Mouse (Mus musculus): ENCODE measurements around the gene Ston2. TPM values are rescaled to one million over a fixed set of nuclear protein-coding genes. Genes with fewer than 3 reads are reported as not detected.

The Ston2 gene
- polyA plus RNA-seq, 1 experiment from 2014 or later: 8.0 TPM

DNA sequence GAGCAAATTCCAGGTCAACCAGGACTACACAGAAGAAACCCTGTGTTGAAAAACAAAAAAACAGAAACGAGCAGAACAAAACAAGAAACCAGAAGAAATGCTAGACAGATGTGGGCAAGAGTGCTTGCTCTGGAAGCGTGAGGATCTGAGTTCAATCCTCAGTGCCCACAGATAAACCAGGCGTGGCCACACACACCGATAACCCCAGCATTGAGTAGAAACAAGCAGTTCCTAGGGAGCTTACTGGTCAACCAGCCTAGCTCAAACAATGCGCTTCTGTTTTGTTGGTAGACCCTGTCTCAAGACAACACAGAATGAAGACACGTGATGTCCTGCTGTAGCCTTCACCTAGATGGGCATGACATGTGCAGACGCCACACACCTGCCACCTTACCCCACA, 45.3 kb downstream of the Ston2 start:
- no peaks in the 10 kb centered on the region for H3K36me3 ChIP-seq
- peaks cover 7% of the 10 kb centered on the region for H3K4me1 ChIP-seq
- no peak for ATAC-seq (ENCODE audit: low FRiP score)
- H3K9ac ChIP-seq: no peak overlapping the region
- no peaks in the 10 kb centered on the region for H3K9me3 ChIP-seq (replicated peaks)
- no peak overlapping the region for H3K4me2 ChIP-seq (replicated peaks)
- no peak overlapping the region for H3K4me3 ChIP-seq
- H3K27me3 ChIP-seq: no peaks in the 10 kb centered on the region
- H3K27ac ChIP-seq: no peak overlapping the region
- WGBS: 91% methylated on average over 7 of the region's 7 CpGs

DNA sequence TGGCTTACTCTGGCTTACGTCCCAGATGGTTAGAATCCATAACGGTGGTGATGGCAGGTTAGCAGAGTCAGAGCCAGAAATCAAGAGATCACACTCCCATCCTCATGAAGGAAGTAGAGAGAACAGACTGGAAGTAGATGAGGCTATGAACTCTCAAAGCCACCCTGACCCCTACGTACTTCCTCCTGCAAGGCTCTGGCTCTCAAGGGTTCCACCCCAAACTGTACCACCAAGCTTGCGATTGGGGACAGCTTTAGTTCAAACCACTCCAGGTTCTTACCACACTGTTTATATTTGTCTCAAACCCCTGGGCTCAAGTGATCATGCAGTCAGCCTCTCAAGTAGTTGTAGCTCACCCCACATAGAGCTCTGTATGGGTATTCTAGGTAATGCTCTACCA, 49.8 kb downstream of the Ston2 start:
- Histone ChIP-seq H3K27ac (no peak overlapping the region), H3K27me3 (no peaks in the 10 kb centered on the region), H3K4me1 (no peaks in the 10 kb centered on the region), H3K4me3 (no peak overlapping the region), H3K4me2 (replicated peaks) (no peak overlapping the region), H3K9me3 (replicated peaks) (no peaks in the 10 kb centered on the region), H3K9ac (no peak overlapping the region), H3K36me3 (no peaks in the 10 kb centered on the region; the same call in 1 of the 2 replicates)
- WGBS: 91% methylated on average over 4 of the region's 4 CpGs
- ATAC-seq (ENCODE audit: low FRiP score): no peak

DNA sequence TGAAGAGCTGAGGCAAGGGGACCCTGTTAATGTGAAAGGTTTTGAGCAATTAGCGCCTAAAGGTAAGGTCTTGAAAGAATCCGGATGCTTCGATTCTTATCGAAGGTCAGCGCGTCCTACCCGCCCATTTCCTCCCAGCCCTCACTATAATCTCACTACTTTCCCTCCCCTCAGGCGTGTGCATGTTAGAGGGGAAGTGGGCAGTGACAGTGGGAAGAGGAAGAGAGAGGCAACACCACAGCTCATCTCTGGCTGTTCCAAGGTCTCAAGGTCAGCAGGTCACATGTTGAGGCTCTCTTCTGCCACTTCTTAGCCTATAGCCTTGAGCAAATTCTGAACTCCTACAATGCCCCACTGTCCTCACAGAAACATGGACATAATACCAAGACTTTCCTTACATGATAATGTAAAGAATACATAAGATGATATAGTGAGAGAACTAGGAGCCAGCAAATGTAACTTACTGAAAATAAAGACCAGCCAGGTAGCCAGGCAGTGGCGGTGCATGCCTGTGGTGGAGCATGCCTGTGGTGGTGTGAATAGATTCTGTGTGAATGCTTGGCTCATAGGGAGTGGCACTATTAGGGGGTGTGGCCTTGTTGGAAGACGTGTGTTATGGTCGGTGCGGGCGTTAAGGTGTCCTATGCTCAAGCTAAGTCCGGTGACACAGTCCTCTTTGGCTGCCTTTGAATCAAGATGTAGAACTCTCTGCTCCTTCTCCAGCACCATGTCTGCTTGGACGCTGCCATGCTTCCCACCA, 51.8 kb downstream of the Ston2 start:
- H3K27me3 ChIP-seq: no peaks in the 10 kb centered on the region
- no peaks in the 10 kb centered on the region; the same call in none of the 2 replicates for H3K36me3 ChIP-seq
- H3K27ac ChIP-seq: no peak overlapping the region
- 96% methylated on average over 15 of the region's 15 CpGs for WGBS
- no peak overlapping the region for H3K9ac ChIP-seq
- H3K9me3 ChIP-seq (replicated peaks): no peaks in the 10 kb centered on the region
- no peaks in the 10 kb centered on the region for H3K4me1 ChIP-seq
- no peak overlapping the region for H3K4me3 ChIP-seq
- ATAC-seq (ENCODE audit: low FRiP score): no peak
- no peak overlapping the region for H3K4me2 ChIP-seq (replicated peaks)

DNA sequence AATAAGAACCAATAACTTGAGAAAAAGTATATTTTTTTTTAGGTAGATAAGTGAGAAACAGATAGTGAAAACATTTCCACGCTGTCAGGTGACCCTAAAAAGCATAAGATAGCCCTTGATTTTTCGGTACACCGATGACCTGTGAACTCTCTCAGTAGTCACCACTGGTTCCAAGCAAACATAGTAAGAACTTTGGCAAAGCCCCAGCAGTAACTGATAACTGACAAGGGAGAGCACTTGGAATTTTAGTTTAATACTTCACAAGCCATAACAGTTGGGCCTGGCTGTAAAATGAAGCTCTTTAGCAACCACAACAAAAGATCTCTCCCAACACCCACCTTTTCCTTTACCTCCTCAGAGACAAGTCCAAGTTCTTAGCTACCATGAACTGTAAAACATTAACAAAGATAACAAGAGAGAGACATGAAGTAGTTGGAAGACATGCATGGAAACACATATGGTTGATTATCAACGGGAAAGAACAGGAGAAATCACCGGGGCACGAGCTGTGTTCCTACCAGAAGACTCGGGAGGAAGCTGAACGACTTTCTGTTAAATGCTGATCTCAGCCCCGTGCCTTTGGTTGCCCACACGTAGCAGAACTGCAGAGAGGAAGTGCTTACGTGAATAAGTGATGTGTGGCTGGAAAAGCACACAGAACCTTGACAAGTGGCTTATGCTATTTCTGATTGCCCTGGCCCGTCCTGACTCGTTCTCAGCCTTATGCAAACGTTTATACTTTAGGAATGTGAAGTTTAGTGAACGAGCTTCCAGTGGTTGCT, 53.8 kb downstream of the Ston2 start:
- Histone ChIP-seq H3K4me1 (no peaks in the 10 kb centered on the region), H3K27me3 (no peaks in the 10 kb centered on the region), H3K4me3 (no peak overlapping the region), H3K4me2 (replicated peaks) (no peak overlapping the region), H3K27ac (no peak overlapping the region), H3K9me3 (replicated peaks) (no peaks in the 10 kb centered on the region), H3K36me3 (no peaks in the 10 kb centered on the region; the same call in none of the 2 replicates), H3K9ac (no peak overlapping the region)
- ATAC-seq (ENCODE audit: low FRiP score): no peak
- 87% methylated on average over 15 of the region's 15 CpGs for WGBS

DNA sequence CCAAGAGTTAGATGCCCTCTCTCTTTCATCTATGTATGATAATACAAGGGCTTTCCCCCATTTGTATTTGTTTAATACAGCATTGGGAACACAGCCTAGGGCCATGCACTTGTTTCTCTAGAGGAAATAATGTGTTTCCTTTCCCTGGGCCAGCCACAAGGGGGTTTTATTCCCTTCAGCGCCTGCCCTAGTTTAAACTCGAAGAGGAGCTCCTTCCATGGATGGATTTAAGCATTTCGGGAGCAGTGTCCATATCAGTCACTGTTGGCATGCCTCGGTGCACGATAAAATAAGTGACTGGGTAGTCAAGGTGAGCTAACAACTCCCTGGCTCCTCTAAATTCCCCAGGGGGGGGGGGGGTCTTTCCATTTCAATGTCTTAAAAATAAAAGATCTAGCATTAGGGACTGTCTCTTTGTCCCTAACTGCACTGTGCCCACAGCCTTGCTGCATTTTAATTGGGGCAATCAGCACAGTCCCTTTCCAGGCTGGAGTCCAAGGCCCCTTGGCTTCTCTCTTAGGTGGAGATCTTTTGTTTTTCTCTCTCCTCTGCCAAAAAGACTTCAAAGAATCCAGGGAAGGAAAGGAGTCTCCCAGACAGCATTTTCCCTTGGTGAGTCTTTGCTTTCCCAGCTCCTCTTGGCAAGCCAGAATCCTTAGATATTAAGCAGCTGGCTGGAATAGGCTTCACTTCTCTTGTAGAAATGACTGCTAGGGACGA, 55.3 kb downstream of the Ston2 start:
- no peak overlapping the region for H3K4me2 ChIP-seq (replicated peaks)
- H3K27ac ChIP-seq: no peak overlapping the region
- no peaks in the 10 kb centered on the region for H3K27me3 ChIP-seq
- H3K36me3 ChIP-seq: no peaks in the 10 kb centered on the region; the same call in none of the 2 replicates
- ATAC-seq (ENCODE audit: low FRiP score): no peak
- H3K4me3 ChIP-seq: no peak overlapping the region
- no peaks in the 10 kb centered on the region for H3K4me1 ChIP-seq
- H3K9ac ChIP-seq: no peak overlapping the region
- WGBS: 83% methylated on average over 6 of the region's 6 CpGs
- H3K9me3 ChIP-seq (replicated peaks): no peaks in the 10 kb centered on the region

DNA sequence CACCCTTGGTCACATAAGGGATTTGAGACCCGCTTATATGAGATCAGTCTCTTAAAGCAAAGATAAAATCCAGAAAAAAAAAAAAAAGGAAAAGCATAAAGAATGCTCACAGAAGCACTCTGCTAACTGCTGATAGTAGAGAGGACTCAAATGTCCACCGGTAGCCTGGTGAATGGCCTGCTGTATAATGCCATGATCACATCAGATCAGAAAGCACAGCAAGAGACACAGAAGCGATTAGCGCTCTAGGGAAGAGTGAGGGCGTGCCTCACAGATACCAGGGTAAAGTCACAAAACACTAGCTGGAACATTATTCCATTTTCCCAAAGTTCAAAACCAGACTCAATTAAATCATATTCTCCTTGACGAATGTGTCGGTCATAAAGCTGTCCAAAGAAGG, 62.0 kb downstream of the Ston2 start:
- H3K9me3 ChIP-seq (replicated peaks): no peaks in the 10 kb centered on the region
- no peak for ATAC-seq (ENCODE audit: low FRiP score)
- H3K4me3 ChIP-seq: no peak overlapping the region
- no peak overlapping the region for H3K4me2 ChIP-seq (replicated peaks)
- H3K36me3 ChIP-seq: no peaks in the 10 kb centered on the region
- H3K27ac ChIP-seq: no peak overlapping the region
- H3K4me1 ChIP-seq: 0 out of 2 replicates have a peak, but pooled peaks cover 3% of the 10 kb centered on the region
- WGBS: 90% methylated on average over 7 of the region's 7 CpGs
- no peaks in the 10 kb centered on the region for H3K27me3 ChIP-seq
- H3K9ac ChIP-seq: no peak overlapping the region

DNA sequence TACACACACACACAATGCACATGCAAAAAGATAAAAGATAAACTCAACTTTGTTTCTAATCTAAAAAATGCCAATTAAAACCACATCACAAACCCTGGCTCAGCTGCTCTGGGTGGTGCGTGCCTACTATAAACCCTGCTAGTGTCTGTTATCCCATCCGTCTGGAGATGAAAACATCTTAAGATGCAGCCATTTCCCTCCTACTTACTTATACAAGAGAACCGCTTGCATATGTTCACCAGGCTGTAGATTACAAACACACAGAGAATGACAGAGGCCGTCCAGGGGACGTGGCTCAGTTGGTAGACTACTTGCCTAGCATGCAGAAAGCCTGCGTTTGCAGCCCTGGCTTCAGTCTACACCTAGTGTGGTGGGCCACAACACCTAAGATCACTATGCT, 64.3 kb downstream of the Ston2 start:
- WGBS: 91% methylated on average over 6 of the region's 6 CpGs

DNA sequence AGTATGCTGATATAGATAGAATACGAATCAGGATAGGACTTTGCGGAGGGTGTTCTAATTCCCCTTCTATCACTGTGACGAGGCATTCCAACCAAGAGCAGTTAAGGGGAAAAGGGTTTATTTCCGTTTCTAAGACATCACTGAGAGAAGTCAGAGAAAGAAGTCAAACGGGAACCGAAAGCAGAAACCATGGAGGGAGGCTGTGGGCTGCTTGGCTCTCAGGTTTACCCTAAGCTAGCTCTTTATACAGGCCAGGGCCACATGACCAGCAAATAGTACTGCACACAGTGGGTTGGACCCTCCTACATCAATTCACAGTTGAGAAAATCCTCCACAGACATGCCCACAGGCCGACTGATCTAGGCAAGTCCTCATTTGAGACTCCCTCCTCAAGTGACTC, 69.1 kb downstream of the Ston2 start:
- H3K36me3 ChIP-seq: no peaks in the 10 kb centered on the region
- H3K4me2 ChIP-seq (replicated peaks): no peak overlapping the region
- no peak overlapping the region for H3K27ac ChIP-seq

More for the DNA sequence above, 64.3 kb downstream of the Ston2 start:
- Histone ChIP-seq H3K9ac (no peak overlapping the region), H3K27ac (no peak overlapping the region), H3K9me3 (replicated peaks) (no peaks in the 10 kb centered on the region), H3K4me2 (replicated peaks) (no peak overlapping the region), H3K4me1 (0 out of 2 replicates have a peak, but pooled peaks cover 3% of the 10 kb centered on the region), H3K27me3 (no peaks in the 10 kb centered on the region), H3K4me3 (no peak overlapping the region), H3K36me3 (no peaks in the 10 kb centered on the region)
- ATAC-seq (ENCODE audit: low FRiP score): no peak

DNA sequence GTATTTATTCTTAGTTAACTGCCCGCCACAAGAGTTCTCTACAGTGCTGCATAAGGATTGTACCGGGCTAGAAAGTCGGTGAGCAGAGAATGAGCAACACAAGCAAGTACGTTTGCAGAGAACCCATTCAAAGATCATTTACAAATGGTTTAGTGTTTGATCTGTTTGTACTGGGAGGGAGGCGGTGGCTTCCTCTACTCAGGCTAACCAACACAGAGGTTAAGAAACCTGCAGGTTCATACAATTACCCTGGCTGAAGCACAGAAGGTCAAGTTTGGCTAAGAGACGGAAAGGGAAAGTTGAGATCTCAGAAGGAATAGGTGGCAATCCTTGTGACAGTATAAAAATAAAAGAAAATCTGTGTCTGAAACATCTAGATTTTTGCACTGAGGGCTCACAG, 72.5 kb downstream of the Ston2 start:
- Histone ChIP-seq H3K4me3 (no peak overlapping the region), H3K9me3 (replicated peaks) (no peaks in the 10 kb centered on the region), H3K9ac (no peak overlapping the region), H3K4me1 (no peaks in the 10 kb centered on the region), H3K4me2 (replicated peaks) (no peak overlapping the region), H3K27ac (no peak overlapping the region), H3K27me3 (no peaks in the 10 kb centered on the region), H3K36me3 (no peaks in the 10 kb centered on the region)
- WGBS: 78% methylated on average over 6 of the region's 6 CpGs
- ATAC-seq (ENCODE audit: low FRiP score): no peak

More for the DNA sequence above, 69.1 kb downstream of the Ston2 start:
- Histone ChIP-seq H3K4me3 (no peak overlapping the region), H3K4me1 (no peaks in the 10 kb centered on the region), H3K9me3 (replicated peaks) (no peaks in the 10 kb centered on the region), H3K27me3 (no peaks in the 10 kb centered on the region), H3K9ac (no peak overlapping the region)
- ATAC-seq (ENCODE audit: low FRiP score): no peak
- WGBS: 86% methylated on average over 7 of the region's 7 CpGs

DNA sequence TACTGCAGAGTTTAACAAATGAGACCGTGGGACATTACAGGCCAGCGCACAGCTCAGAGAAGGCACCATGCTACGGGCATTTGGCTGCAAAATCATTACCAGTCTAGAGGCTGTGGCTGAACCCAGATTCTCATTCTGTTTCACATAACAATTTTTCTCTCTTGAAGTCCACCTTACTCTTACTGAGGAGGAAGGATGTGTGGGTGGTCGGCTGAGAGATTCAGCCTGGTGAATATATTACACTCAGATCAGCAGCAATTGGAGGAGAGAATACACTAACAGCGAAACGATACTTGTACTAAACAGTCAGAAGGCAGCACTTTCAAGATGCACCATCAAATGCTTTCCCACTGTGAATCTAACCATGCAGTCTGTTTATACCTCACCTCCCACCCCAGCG, 74.8 kb downstream of the Ston2 start:
- Histone ChIP-seq H3K4me3 (no peak overlapping the region), H3K9me3 (replicated peaks) (no peaks in the 10 kb centered on the region), H3K9ac (no peak overlapping the region), H3K27me3 (no peaks in the 10 kb centered on the region), H3K27ac (no peak overlapping the region), H3K4me2 (replicated peaks) (no peak overlapping the region), H3K36me3 (no peaks in the 10 kb centered on the region), H3K4me1 (no peaks in the 10 kb centered on the region)
- WGBS: 94% methylated on average over 7 of the region's 7 CpGs
- no peak for ATAC-seq (ENCODE audit: low FRiP score)

DNA sequence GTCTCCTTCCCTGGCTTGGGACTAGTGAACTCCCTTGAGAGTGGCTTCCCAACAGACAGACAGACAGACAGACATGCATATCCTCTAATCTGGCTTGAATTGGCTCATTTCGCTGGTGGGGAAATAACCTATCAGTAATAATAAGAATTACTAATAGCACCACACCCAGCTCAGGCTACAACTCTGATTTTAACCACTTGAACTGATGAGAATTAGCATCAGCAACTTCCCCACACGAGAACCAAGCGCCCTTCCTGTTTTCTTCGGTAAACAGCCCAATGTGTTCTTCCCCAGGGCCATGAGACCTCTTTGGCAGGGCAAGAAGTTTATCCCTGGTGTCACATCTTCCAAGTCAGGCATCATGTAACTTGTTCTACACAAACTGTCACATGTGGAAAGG, 76.5 kb downstream of the Ston2 start:
- H3K27me3 ChIP-seq: no peaks in the 10 kb centered on the region
- WGBS: 89% methylated on average over 4 of the region's 4 CpGs
- H3K4me1 ChIP-seq: no peaks in the 10 kb centered on the region
- no peaks in the 10 kb centered on the region for H3K9me3 ChIP-seq (replicated peaks)
- no peak for ATAC-seq (ENCODE audit: low FRiP score)
- H3K36me3 ChIP-seq: no peaks in the 10 kb centered on the region
- no peak overlapping the region for H3K9ac ChIP-seq
- H3K27ac ChIP-seq: no peak overlapping the region
- H3K4me3 ChIP-seq: no peak overlapping the region
- no peak overlapping the region for H3K4me2 ChIP-seq (replicated peaks)

DNA sequence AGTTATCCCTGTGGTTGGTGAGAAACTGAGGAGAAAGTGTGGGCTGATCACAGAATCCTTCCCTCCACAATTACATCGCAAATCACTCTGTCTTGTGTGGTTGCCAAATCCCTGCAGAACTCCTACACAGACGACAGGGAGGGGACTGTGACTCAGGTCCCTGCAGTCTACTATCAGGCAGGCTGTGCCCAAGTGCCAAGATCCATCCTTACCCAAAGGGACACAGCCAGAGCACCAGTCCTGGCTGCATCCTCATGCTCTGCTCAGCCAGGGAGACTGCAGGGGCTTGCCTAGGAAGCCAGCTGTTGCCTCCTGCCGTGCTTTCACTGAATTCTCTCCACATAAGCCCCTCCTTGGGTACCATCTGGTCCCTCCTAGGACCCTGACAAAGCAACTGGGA, 77.3 kb downstream of the Ston2 start:
- H3K9ac ChIP-seq: no peak overlapping the region
- H3K36me3 ChIP-seq: no peaks in the 10 kb centered on the region
- H3K4me2 ChIP-seq (replicated peaks): no peak overlapping the region
- no peaks in the 10 kb centered on the region for H3K4me1 ChIP-seq
- H3K27ac ChIP-seq: peak overlapping the region; percentile 7; the same call in 1 of the 2 replicates
- no peak; the same call in 1 of the 2 replicates for ATAC-seq (ENCODE audit: low FRiP score)
- no peaks in the 10 kb centered on the region for H3K27me3 ChIP-seq
- H3K9me3 ChIP-seq (replicated peaks): no peaks in the 10 kb centered on the region
- no peak overlapping the region for H3K4me3 ChIP-seq
- WGBS: 31% methylated on average over 3 of the region's 3 CpGs

All from hindbrain, embryonic 12.5 days (tissue).